Mouse (Mus musculus) forebrain, postnatal 0 days (tissue): ENCODE measurements around the gene Card19. TPM values are rescaled to one million over a fixed set of nuclear protein-coding genes. Genes with fewer than 3 reads are reported as not detected.

ENCODE experiments used
- ATAC-seq: fragments of 200-750 bp; cut with Nextera tagmentation; 2 replicates; pipeline ENCODE4 v1.8.0; 2017; ENCODE audit warnings: mild to moderate bottlenecking, moderate library complexity
- DNase-seq: peaks from one replicate; pipeline ENCODE4 v3.0.0-alpha.2; 2015
- H3K27ac ChIP-seq: fragments of 300-500 bp; sonication (generic); 2 replicates; pipeline ENCODE4 v1.5.1; 2014; ENCODE audit warnings: low read depth, mild to moderate bottlenecking, antibody characterized with exemption, low read length, moderate library complexity, mixed read lengths
- H3K27me3 ChIP-seq: fragments of 300-500 bp; sonication (generic); 2 replicates; pipeline ENCODE4 v1.6.1; 2014; ENCODE audit warnings: mild to moderate bottlenecking, low read length, mixed read lengths; ENCODE audit not compliant: insufficient read depth
- H3K36me3 ChIP-seq: fragments of 300-500 bp; sonication (generic); 2 replicates; pipeline ENCODE4 v1.6.1; 2014; ENCODE audit warnings: mild to moderate bottlenecking, moderate library complexity; ENCODE audit not compliant: insufficient read depth
- H3K4me1 ChIP-seq: fragments of 300-500 bp; sonication (generic); 2 replicates; pipeline ENCODE4 v1.6.1; 2014; ENCODE audit warnings: antibody characterized with exemption; ENCODE audit not compliant: insufficient read depth
- H3K4me2 ChIP-seq: fragments of 300-500 bp; sonication (generic); 2 replicates; pipeline ENCODE4 v1.6.1; 2014; ENCODE audit warnings: low read depth, mild to moderate bottlenecking, moderate library complexity
- H3K4me3 ChIP-seq: fragments of 300-500 bp; sonication (generic); 2 replicates; pipeline ENCODE4 v1.5.1; 2014; ENCODE audit warnings: low read depth, low read length, mixed read lengths
- H3K9ac ChIP-seq: fragments of 300-500 bp; sonication (generic); 2 replicates; pipeline ENCODE4 v1.6.1; 2014; ENCODE audit warnings: mild to moderate bottlenecking
- H3K9me3 ChIP-seq: fragments of 300-500 bp; sonication (generic); 2 replicates; pipeline ENCODE4 v1.6.1; 2016; ENCODE audit warnings: low read length
- CTCF ChIP-seq: sonication (generic); IDR thresholded peaks from 2 replicates; pipeline ENCODE4 v1.5.1; 2016; ENCODE audit warnings: antibody characterized with exemption, control low read depth, low read depth
- WGBS: fragments of 180-500 bp; shearing (Covaris S2); extraction: QIAGEN DNeasy Blood & Tissue Kit; methylation state at CpG from one replicate; pipeline ENCODE4 v1.1.7; 2014; 5-methylcytosine and 5-hydroxymethylcytosine counted together
- polyA plus RNA-seq: library from polyadenylated mRNA; unstranded; fragments of >200 nt; fragmentation: Nextera tagmentation; extraction: Ambion mirVana; gene quantifications from 2 replicates; pipeline ENCODE4 v1.2.1, GENCODE M21; 2015
- total RNA-seq: library from RNA; depleted of rRNA; stranded (reverse); fragments of >200 nt; gene quantifications from 2 replicates; pipeline ENCODE4 v1.2.3, GENCODE M21; 2014

Card19 gene
- total and polyA plus RNA-seq, 2 experiments from 2014 or later: 14.9 to 32.0 TPM

GRCm38 (mm10) chr13:49249634-49250033 is 33.8 kb upstream of the Card19 start:
- no peak overlapping the region for H3K27ac ChIP-seq
- TF ChIP-seq CTCF: no peak
- H3K4me1 ChIP-seq: no peaks in the 10 kb centered on the region; the same call in 1 of the 2 replicates
- no peak for ATAC-seq
- H3K27me3 ChIP-seq: peaks cover 27% of the 10 kb centered on the region
- H3K36me3 ChIP-seq: no peaks in the 10 kb centered on the region
- 60% methylated on average over 2 of the region's 2 CpGs for whole genome bisulfite sequencing
- H3K4me2 ChIP-seq: no peak overlapping the region
- no peaks in the 10 kb centered on the region for H3K9me3 ChIP-seq
- DNase-seq: no peak
- no peak overlapping the region for H3K4me3 ChIP-seq
- no peak overlapping the region for H3K9ac ChIP-seq

DNA sequence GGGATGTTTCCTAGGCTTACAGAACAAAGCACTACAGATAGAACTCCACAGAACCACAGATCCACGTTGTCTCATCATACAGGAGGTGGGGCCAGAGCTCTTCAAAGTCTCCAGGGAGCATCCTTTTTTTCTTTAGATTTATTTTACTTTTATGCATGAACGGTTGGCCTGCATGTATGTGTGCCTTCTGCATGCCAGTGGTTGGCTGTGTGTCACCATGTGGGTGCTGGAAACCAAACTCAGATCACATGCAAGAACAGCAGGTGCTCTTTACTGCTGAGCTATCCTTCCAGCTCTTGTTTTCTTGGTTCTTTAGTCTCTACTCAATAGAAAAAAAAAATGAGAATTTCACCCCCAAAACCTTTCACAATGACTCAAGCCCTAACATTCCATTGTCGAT is 33.1 kb upstream of the Card19 start:
- ATAC-seq: 0 out of 2 replicates have a peak, but pooled peaks have one; percentile 32
- TF ChIP-seq CTCF: no peak
- no peak overlapping the region for H3K27ac ChIP-seq

GRCm38 (mm10) chr13:49248467-49248862 is 32.6 kb upstream of the Card19 start, which contains the start of gene Susd3:
Susd3 (minus strand) TSS chr13:49248706.
- no peaks in the 10 kb centered on the region; the same call in 1 of the 2 replicates for H3K4me1 ChIP-seq
- no peak for TF ChIP-seq CTCF
- H3K9me3 ChIP-seq: no peaks in the 10 kb centered on the region
- no peaks in the 10 kb centered on the region for H3K36me3 ChIP-seq
- 22% methylated on average over 8 of the region's 8 CpGs for WGBS
- ATAC-seq (no peak), DNase-seq (no peak)
- no peak within 1 kb of the TSS for H3K9ac ChIP-seq
- peak within 1 kb of the TSS; percentile 35 for H3K4me3 ChIP-seq
- H3K27me3 ChIP-seq: peaks cover 27% of the 10 kb centered on the region
- H3K27ac ChIP-seq: no peak within 1 kb of the TSS
- H3K4me2 ChIP-seq: peak within 1 kb of the TSS; percentile 55

More for the DNA sequence above, 33.1 kb upstream of the Card19 start:
- no peak overlapping the region for H3K4me3 ChIP-seq
- H3K4me1 ChIP-seq: no peaks in the 10 kb centered on the region; the same call in 1 of the 2 replicates
- H3K27me3 ChIP-seq: peaks cover 27% of the 10 kb centered on the region
- DNase-seq: no peak
- no peak overlapping the region for H3K9ac ChIP-seq
- H3K4me2 ChIP-seq: no peak overlapping the region
- WGBS: 61% methylated on average over 3 of the region's 3 CpGs
- no peaks in the 10 kb centered on the region for H3K36me3 ChIP-seq
- no peaks in the 10 kb centered on the region for H3K9me3 ChIP-seq

DNA sequence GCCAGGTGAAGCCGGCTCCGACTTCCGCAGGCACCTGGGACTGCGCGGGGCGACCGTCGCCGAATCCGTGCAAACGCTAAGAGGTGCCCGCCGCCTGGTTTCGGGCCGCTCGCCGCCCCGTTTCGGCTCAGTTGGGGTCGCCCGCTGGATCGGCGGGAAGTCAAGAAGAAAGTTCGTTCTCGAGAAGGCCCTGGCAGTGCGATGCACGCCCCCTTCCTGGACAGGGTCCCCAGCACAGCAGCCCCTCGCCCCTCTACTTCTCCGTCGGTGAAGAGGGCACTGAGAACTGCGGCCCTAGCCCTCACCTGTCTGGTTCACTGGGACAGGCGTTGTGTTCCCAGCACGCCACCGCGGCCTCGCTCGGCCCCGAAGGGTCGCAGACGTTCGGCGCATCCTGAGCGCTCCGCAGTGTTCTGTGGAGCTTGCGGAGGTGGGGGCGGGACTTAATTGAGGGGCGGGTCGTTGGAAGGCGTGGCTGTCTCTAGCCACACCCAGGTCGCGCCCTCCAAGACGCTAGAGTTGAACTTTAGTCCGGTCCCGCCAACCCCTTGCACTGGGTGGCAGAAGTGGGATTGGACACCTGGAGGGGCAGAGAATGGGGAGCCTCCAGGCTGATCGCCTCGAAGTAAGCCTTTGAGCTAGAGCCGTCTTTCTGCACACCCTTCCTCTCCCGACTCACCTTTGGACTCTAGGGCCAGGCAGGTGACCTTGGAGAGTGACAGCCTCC is 32.1 kb upstream of the Card19 start:
- ATAC-seq: peak; percentile 47; the same call in 1 of the 2 replicates
- H3K27ac ChIP-seq: no peak overlapping the region
- H3K36me3 ChIP-seq: no peaks in the 10 kb centered on the region
- peaks cover 27% of the 10 kb centered on the region for H3K27me3 ChIP-seq
- no peaks in the 10 kb centered on the region; the same call in 1 of the 2 replicates for H3K4me1 ChIP-seq
- TF ChIP-seq CTCF: no peak
- no peaks in the 10 kb centered on the region for H3K9me3 ChIP-seq
- WGBS: 4% methylated on average over 57 of the region's 58 CpGs
- H3K4me2 ChIP-seq: peak overlapping the region; percentile 55
- no peak for DNase-seq
- no peak overlapping the region for H3K9ac ChIP-seq
- peak overlapping the region; percentile 35 for H3K4me3 ChIP-seq

GRCm38 (mm10) chr13:49247232-49247739 is 31.4 kb upstream of the Card19 start:
- H3K9me3 ChIP-seq: no peaks in the 10 kb centered on the region
- no peaks in the 10 kb centered on the region; the same call in 1 of the 2 replicates for H3K4me1 ChIP-seq
- peaks cover 27% of the 10 kb centered on the region for H3K27me3 ChIP-seq
- ATAC-seq (no peak), DNase-seq (no peak)
- no peaks in the 10 kb centered on the region for H3K36me3 ChIP-seq
- no peak for TF ChIP-seq CTCF
- H3K4me3 ChIP-seq: peak overlapping the region; percentile 35
- H3K9ac ChIP-seq: no peak overlapping the region
- peak overlapping the region; percentile 55 for H3K4me2 ChIP-seq
- no peak overlapping the region for H3K27ac ChIP-seq
- 46% methylated on average over 12 of the region's 12 CpGs for WGBS

DNA sequence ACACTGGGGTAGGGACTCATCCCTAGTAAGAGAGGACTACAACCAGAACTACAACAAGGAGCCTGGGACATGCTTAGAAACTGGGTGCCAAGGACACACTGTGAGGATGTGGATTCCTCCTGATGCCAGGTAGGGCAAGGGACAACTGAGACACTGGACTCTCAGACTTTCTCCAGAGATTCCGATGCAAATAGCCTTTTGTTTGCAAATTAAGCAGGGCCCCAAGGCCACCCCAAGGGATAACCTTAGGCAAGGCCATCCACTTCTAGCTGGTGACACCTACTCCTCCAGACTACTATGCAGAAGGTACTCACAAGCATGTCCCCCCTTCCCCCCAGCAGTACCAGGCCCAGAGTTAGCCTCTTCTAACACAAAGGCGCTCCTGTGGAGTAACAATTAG is 30.8 kb upstream of the Card19 start:
- ATAC-seq: no peak
- WGBS: 86% methylated on average over 2 of the region's 2 CpGs

GRCm38 (mm10) chr13:49246011-49246410 is 30.2 kb upstream of the Card19 start:
- Histone ChIP-seq H3K9me3 (no peaks in the 10 kb centered on the region), H3K4me1 (no peaks in the 10 kb centered on the region; the same call in 1 of the 2 replicates), H3K27ac (no peak overlapping the region), H3K4me2 (no peak overlapping the region), H3K4me3 (no peak overlapping the region), H3K27me3 (peaks cover 27% of the 10 kb centered on the region), H3K36me3 (no peaks in the 10 kb centered on the region), H3K9ac (no peak overlapping the region)
- ATAC-seq (no peak), DNase-seq (no peak)
- WGBS: 65% methylated on average over 3 of the region's 3 CpGs
- TF ChIP-seq CTCF: no peak

More for the DNA sequence above, 30.8 kb upstream of the Card19 start:
- H3K4me2 ChIP-seq: no peak overlapping the region
- no peak overlapping the region for H3K4me3 ChIP-seq
- H3K27me3 ChIP-seq: peaks cover 27% of the 10 kb centered on the region
- H3K9me3 ChIP-seq: no peaks in the 10 kb centered on the region
- no peak overlapping the region for H3K9ac ChIP-seq
- H3K27ac ChIP-seq: no peak overlapping the region
- TF ChIP-seq CTCF: no peak
- H3K4me1 ChIP-seq: no peaks in the 10 kb centered on the region; the same call in 1 of the 2 replicates
- H3K36me3 ChIP-seq: no peaks in the 10 kb centered on the region
- DNase-seq: no peak
